Mouse (Mus musculus) liver, embryonic 12.5 days (tissue): Measurements from ENCODE around the gene Apol9b. TPM values are rescaled to one million over a fixed set of nuclear protein-coding genes. Genes with fewer than 3 reads are reported as not detected.
A peak's percentile ranks its signal among the peaks of the same experiment; 100 is the strongest.

ENCODE experiments used
- ATAC-seq: fragments of 200-750 bp; cut with Nextera tagmentation; 2 replicates; pipeline ENCODE4 v1.8.0; 2017; ENCODE audit warnings: moderate number of reproducible peaks, mild to moderate bottlenecking, moderate library complexity
- H3K27ac ChIP-seq: fragments of 300-500 bp; sonication (generic); 2 replicates; pipeline ENCODE4 v1.5.1; 2016; ENCODE audit warnings: mild to moderate bottlenecking
- H3K27me3 ChIP-seq: fragments of 300-500 bp; sonication (generic); replicated peaks from 2 replicates; pipeline ENCODE4 v1.6.1; 2016; ENCODE audit warnings: mild to moderate bottlenecking, moderate library complexity
- H3K36me3 ChIP-seq: fragments of 300-500 bp; sonication (generic); 2 replicates; pipeline ENCODE4 v1.6.1; 2016; ENCODE audit warnings: mild to moderate bottlenecking, moderate library complexity
- H3K4me1 ChIP-seq: fragments of 300-500 bp; sonication (generic); 2 replicates; pipeline ENCODE4 v1.6.1; 2016
- H3K4me2 ChIP-seq: fragments of 300-500 bp; sonication (generic); 2 replicates; pipeline ENCODE4 v1.6.1; 2016; ENCODE audit warnings: mild to moderate bottlenecking, moderate library complexity
- H3K4me3 ChIP-seq: fragments of 300-500 bp; sonication (generic); 2 replicates; pipeline ENCODE4 v1.5.1; 2016; ENCODE audit warnings: mild to moderate bottlenecking, moderate library complexity
- H3K9ac ChIP-seq: fragments of 300-500 bp; sonication (generic); 2 replicates; pipeline ENCODE4 v1.6.1; 2016; ENCODE audit warnings: mild to moderate bottlenecking, moderate library complexity
- H3K9me3 ChIP-seq: fragments of 300-500 bp; sonication (generic); replicated peaks from 2 replicates; pipeline ENCODE4 v1.6.1; 2016; ENCODE audit warnings: mild to moderate bottlenecking, moderate library complexity
- WGBS: fragments of 180-500 bp; shearing (Covaris S2); methylation state at CpG from one replicate; pipeline ENCODE4 v1.1.7; 2016; ENCODE audit not compliant: insufficient replicate concordance; 5-methylcytosine and 5-hydroxymethylcytosine counted together
- polyA plus RNA-seq: library from polyadenylated mRNA; unstranded; fragments of >200 nt; fragmentation: Nextera tagmentation; extraction: Ambion mirVana; gene quantifications from 2 replicates; pipeline ENCODE4 v1.2.1, GENCODE M21; 2016

Apol9b gene
- polyA plus RNA-seq, 1 experiment from 2014 or later = not detected

- Histone ChIP-seq H3K36me3 (peaks cover 100% of the 10 kb centered on the region), H3K27me3 (no peaks in the 10 kb centered on the region), H3K4me2 (no peak overlapping the region), H3K4me1 (no peaks in the 10 kb centered on the region), H3K9ac (no peak overlapping the region), H3K9me3 (no peaks in the 10 kb centered on the region), H3K4me3 (no peak overlapping the region), H3K27ac (no peak overlapping the region)
- no peak for ATAC-seq
- 77% methylated on average over 13 of the region's 13 CpGs for WGBS
Observed at GRCm38 (mm10) chr15:77764391-77765006, 35.7 kb downstream of the Apol9b start.

GRCm38 (mm10) chr15:77765484-77766093, 36.8 kb downstream of the Apol9b start:
- H3K9me3 ChIP-seq = no peaks in the 10 kb centered on the region
- peaks cover 100% of the 10 kb centered on the region for H3K36me3 ChIP-seq
- ATAC-seq = no peak
- H3K27ac ChIP-seq = no peak overlapping the region
- H3K4me2 ChIP-seq = no peak overlapping the region
- H3K9ac ChIP-seq = no peak overlapping the region
- no peaks in the 10 kb centered on the region for H3K4me1 ChIP-seq
- 88% methylated on average over 16 of the region's 16 CpGs for whole genome bisulfite sequencing
- H3K4me3 ChIP-seq = no peak overlapping the region
- H3K27me3 ChIP-seq = no peaks in the 10 kb centered on the region

- Histone ChIP-seq H3K9ac (no peak overlapping the region), H3K4me2 (no peak overlapping the region), H3K27ac (no peak overlapping the region), H3K36me3 (peaks cover 100% of the 10 kb centered on the region), H3K27me3 (no peaks in the 10 kb centered on the region), H3K4me3 (no peak overlapping the region), H3K9me3 (no peaks in the 10 kb centered on the region), H3K4me1 (no peaks in the 10 kb centered on the region)
- ATAC-seq = no peak
- 88% methylated on average over 11 of the region's 11 CpGs for WGBS
Observed at GRCm38 (mm10) chr15:77766981-77767380, 38.1 kb downstream of the Apol9b start.

GRCm38 (mm10) chr15:77770341-77770740, 41.5 kb downstream of the Apol9b start:
- no peak overlapping the region for H3K27ac ChIP-seq
- no peak for ATAC-seq
- no peak overlapping the region for H3K4me3 ChIP-seq

GRCm38 (mm10) chr15:77770942-77771341, 42.1 kb downstream of the Apol9b start:
- no peaks in the 10 kb centered on the region for H3K9me3 ChIP-seq
- peaks cover 99% of the 10 kb centered on the region for H3K36me3 ChIP-seq
- peaks cover 32% of the 10 kb centered on the region for H3K4me1 ChIP-seq
- no peak overlapping the region for H3K4me2 ChIP-seq
- WGBS = 90% methylated on average over 9 of the region's 9 CpGs
- H3K4me3 ChIP-seq = no peak overlapping the region
- H3K27ac ChIP-seq = no peak overlapping the region
- no peaks in the 10 kb centered on the region for H3K27me3 ChIP-seq
- no peak overlapping the region for H3K9ac ChIP-seq
- no peak for ATAC-seq

More at GRCm38 (mm10) chr15:77770341-77770740, 41.5 kb downstream of the Apol9b start:
- Histone ChIP-seq H3K9me3 (no peaks in the 10 kb centered on the region), H3K36me3 (peaks cover 99% of the 10 kb centered on the region), H3K27me3 (no peaks in the 10 kb centered on the region), H3K4me1 (peaks cover 30% of the 10 kb centered on the region), H3K9ac (no peak overlapping the region), H3K4me2 (no peak overlapping the region)
- WGBS = 86% methylated on average over 5 of the region's 5 CpGs

GRCm38 (mm10) chr15:77773099-77773915, 44.5 kb downstream of the Apol9b start:
- peak; percentile 98 for ATAC-seq

GRCm38 (mm10) chr15:77774303-77774702, 45.5 kb downstream of the Apol9b start:
- WGBS = 86% methylated on average over 10 of the region's 10 CpGs
- Histone ChIP-seq H3K4me2 (0 out of 2 replicates have a peak overlapping the region, but pooled peaks have one; percentile 37), H3K27ac (peak overlapping the region; percentile 86)

More at GRCm38 (mm10) chr15:77773099-77773915, 44.5 kb downstream of the Apol9b start:
- Histone ChIP-seq H3K27me3 (no peaks in the 10 kb centered on the region), H3K9me3 (no peaks in the 10 kb centered on the region), H3K4me1 (peaks cover 32% of the 10 kb centered on the region), H3K9ac (peak overlapping the region; percentile 36; the same call in 1 of the 2 replicates), H3K4me3 (no peak overlapping the region), H3K36me3 (peaks cover 99% of the 10 kb centered on the region), H3K27ac (peak overlapping the region; percentile 86), H3K4me2 (peak overlapping the region; percentile 37)
- WGBS = 50% methylated on average over 19 of the region's 19 CpGs

GRCm38 (mm10) chr15:77775186-77775963, 46.5 kb downstream of the Apol9b start:
- ATAC-seq = no peak
- H3K9me3 ChIP-seq = no peaks in the 10 kb centered on the region
- H3K27me3 ChIP-seq = no peaks in the 10 kb centered on the region

More at GRCm38 (mm10) chr15:77774303-77774702, 45.5 kb downstream of the Apol9b start:
- Histone ChIP-seq H3K9me3 (no peaks in the 10 kb centered on the region), H3K4me1 (peaks cover 32% of the 10 kb centered on the region), H3K4me3 (no peak overlapping the region), H3K36me3 (peaks cover 99% of the 10 kb centered on the region), H3K9ac (peak overlapping the region; percentile 9), H3K27me3 (no peaks in the 10 kb centered on the region)
- no peak for ATAC-seq

GRCm38 (mm10) chr15:77782449-77783014, 53.7 kb downstream of the Apol9b start:
- ATAC-seq = no peak
- H3K36me3 ChIP-seq = peaks cover 100% of the 10 kb centered on the region

More at GRCm38 (mm10) chr15:77775186-77775963, 46.5 kb downstream of the Apol9b start:
- 61% methylated on average over 20 of the region's 20 CpGs for WGBS
- Histone ChIP-seq H3K4me1 (peaks cover 32% of the 10 kb centered on the region), H3K27ac (0 out of 2 replicates have a peak overlapping the region, but pooled peaks have one; percentile 28), H3K4me3 (no peak overlapping the region), H3K4me2 (no peak overlapping the region), H3K9ac (no peak overlapping the region), H3K36me3 (peaks cover 99% of the 10 kb centered on the region)

GRCm38 (mm10) chr15:77784039-77784824, 55.4 kb downstream of the Apol9b start:
- Histone ChIP-seq H3K27ac (no peak overlapping the region), H3K4me3 (no peak overlapping the region), H3K36me3 (peaks cover 100% of the 10 kb centered on the region), H3K9me3 (no peaks in the 10 kb centered on the region), H3K4me1 (no peaks in the 10 kb centered on the region), H3K4me2 (no peak overlapping the region), H3K9ac (no peak overlapping the region), H3K27me3 (no peaks in the 10 kb centered on the region)
- 83% methylated on average over 22 of the region's 22 CpGs for WGBS
- ATAC-seq = no peak

More at GRCm38 (mm10) chr15:77782449-77783014, 53.7 kb downstream of the Apol9b start:
- no peak overlapping the region for H3K4me2 ChIP-seq
- H3K9ac ChIP-seq = no peak overlapping the region
- H3K4me3 ChIP-seq = no peak overlapping the region
- no peaks in the 10 kb centered on the region for H3K9me3 ChIP-seq
- H3K27ac ChIP-seq = no peak overlapping the region
- H3K27me3 ChIP-seq = no peaks in the 10 kb centered on the region
- H3K4me1 ChIP-seq = no peaks in the 10 kb centered on the region
- 80% methylated on average over 11 of the region's 11 CpGs for WGBS
